ENCODE assay signal across 8 mouse cellular contexts in genomic region chr4:130074761-130075515, GRCm38 (mm10). TPM values are rescaled to one million over a fixed set of nuclear protein-coding genes. Genes with fewer than 3 reads are reported as not detected.
A peak's percentile ranks its signal among the peaks of the same experiment; 100 is the strongest.
DNase-seq lines count a peak whose midpoint lies in the region; ATAC-seq and TF ChIP-seq lines count a peak whose summit lies in the region.

No protein-coding gene starts in this region.

- ATAC-seq in hindbrain, embryonic 16.5 days, result peak; percentile 71
- no peak for ATAC-seq in hindbrain, embryonic 12.5 days (ENCODE audit: low FRiP score)
- ATAC-seq in kidney, embryonic 15.5 days (replicated peaks; ENCODE audit: low FRiP score), result peak; percentile 31; the same call in 1 of the 2 replicates
- no peak for ATAC-seq in erythroid progenitor cell, adult 5-6 weeks (replicated peaks; ENCODE audit: low FRiP score, poor library complexity, severe bottlenecking)

- no peak overlapping the region for H3K27ac ChIP-seq in hindbrain, embryonic 16.5 days (ENCODE audit: low read depth, low read length)
- H3K27ac ChIP-seq in hindbrain, embryonic 12.5 days, result no peak overlapping the region
- no peak overlapping the region for H3K27ac ChIP-seq in kidney, embryonic 15.5 days

- WGBS in hindbrain, embryonic 16.5 days, result 57% methylated on average over 17 of the region's 17 CpGs
- WGBS in hindbrain, embryonic 12.5 days, result 67% methylated on average over 17 of the region's 17 CpGs
- WGBS in kidney, embryonic 15.5 days, result 58% methylated on average over 17 of the region's 17 CpGs

- no peak overlapping the region for H3K4me3 ChIP-seq in hindbrain, embryonic 16.5 days (ENCODE audit: low read length)
- H3K4me3 ChIP-seq in hindbrain, embryonic 12.5 days, result no peak overlapping the region
- H3K4me3 ChIP-seq in kidney, embryonic 15.5 days (replicated peaks), result no peak overlapping the region

- no peak overlapping the region for H3K4me2 ChIP-seq in hindbrain, embryonic 16.5 days (ENCODE audit: low read length)
- no peak overlapping the region for H3K4me2 ChIP-seq in hindbrain, embryonic 12.5 days (replicated peaks)
- no peak overlapping the region for H3K4me2 ChIP-seq in kidney, embryonic 15.5 days

- no peak for TF ChIP-seq POLR2A in brain, embryonic 14.5 days (IDR thresholded peaks at IDR 0.05; ENCODE audit: borderline replicate concordance, extremely low read depth, insufficient read depth, insufficient read length, poor library complexity, severe bottlenecking)

- TF ChIP-seq CTCF in brain, embryonic 14.5 days (IDR thresholded peaks at IDR 0.05; ENCODE audit: borderline replicate concordance, extremely low read depth, insufficient read depth, insufficient read length), result no peak

- no peaks in the 10 kb centered on the region for H3K9me3 ChIP-seq in hindbrain, embryonic 16.5 days (ENCODE audit: control insufficient read depth, low read length)
- no peaks in the 10 kb centered on the region for H3K9me3 ChIP-seq in hindbrain, embryonic 12.5 days (replicated peaks)
- H3K9me3 ChIP-seq in kidney, embryonic 15.5 days (replicated peaks), result no peaks in the 10 kb centered on the region

- DNase-seq in Muller cell, postnatal 12 days (ENCODE audit: inconsistent ontology term), result peak; percentile 93
- DNase-seq in brain, embryonic 14.5 days (ENCODE audit: low read depth), result peak; percentile 69
- no peak for DNase-seq in thymus, postnatal 36 days
- DNase-seq in right cerebral cortex, postnatal 4 days, result no peak

- peaks cover 15% of the 10 kb centered on the region for H3K4me1 ChIP-seq in hindbrain, embryonic 16.5 days (ENCODE audit: control insufficient read depth, insufficient read depth, low read depth, low read length)
- peaks cover 18% of the 10 kb centered on the region; the same call in 1 of the 2 replicates for H3K4me1 ChIP-seq in hindbrain, embryonic 12.5 days
- peaks cover 16% of the 10 kb centered on the region for H3K4me1 ChIP-seq in kidney, embryonic 15.5 days

- no peak overlapping the region for H3K9ac ChIP-seq in hindbrain, embryonic 16.5 days (ENCODE audit: low read depth, low read length)
- no peak overlapping the region for H3K9ac ChIP-seq in hindbrain, embryonic 12.5 days
- no peak overlapping the region for H3K9ac ChIP-seq in kidney, embryonic 15.5 days

- no peaks in the 10 kb centered on the region for H3K36me3 ChIP-seq in hindbrain, embryonic 16.5 days (ENCODE audit: control insufficient read depth, insufficient read depth, low read length)
- no peaks in the 10 kb centered on the region for H3K36me3 ChIP-seq in hindbrain, embryonic 12.5 days
- no peaks in the 10 kb centered on the region for H3K36me3 ChIP-seq in kidney, embryonic 15.5 days

- H3K27me3 ChIP-seq in hindbrain, embryonic 16.5 days (replicated peaks; ENCODE audit: control insufficient read depth, insufficient read depth, low read length), result no peaks in the 10 kb centered on the region; the same call in 1 of the 2 replicates
- H3K27me3 ChIP-seq in hindbrain, embryonic 12.5 days, result peaks cover 20% of the 10 kb centered on the region
- H3K27me3 ChIP-seq in kidney, embryonic 15.5 days, result peaks cover 26% of the 10 kb centered on the region

RNA-seq across cellular contexts. Expression of gene Col16a1, which starts 27.3 kb away (rescaled TPM):
- polyA plus RNA-seq in hindbrain, embryonic 16.5 days (2015; fragmentation: Nextera tagmentation; extraction: Ambion mirVana), result 11.8 and 16.2 TPM in 2 replicates
- 29.8 and 32.5 TPM in 2 replicates for polyA plus RNA-seq in hindbrain, embryonic 12.5 days (2016; fragmentation: Nextera tagmentation; extraction: Ambion mirVana)
- polyA plus RNA-seq in brain, embryonic 14.5 days (2012; rRNA removed), result 16.7 and 17.1 TPM in 2 replicates
- 42.7 and 57.4 TPM in 2 replicates for polyA plus RNA-seq in kidney, embryonic 15.5 days (2015; fragmentation: Nextera tagmentation; extraction: Ambion mirVana)
- total RNA-seq in erythroid progenitor cell, adult 5-6 weeks (2015; ENCODE audit: low replicate concordance), result 5.8 TPM in 1 of 2 replicates, not detected in the other
- total RNA-seq in erythroid progenitor cell, adult 5-6 weeks (2017; ENCODE audit: low replicate concordance), result not detected in 2 replicates

RNA-seq across cellular contexts. Expression of gene Pef1, which starts 27.4 kb away (rescaled TPM):
- polyA plus RNA-seq in hindbrain, embryonic 16.5 days (2015; fragmentation: Nextera tagmentation; extraction: Ambion mirVana), result 69.0 and 71.3 TPM in 2 replicates
- 59.7 and 61.0 TPM in 2 replicates for polyA plus RNA-seq in hindbrain, embryonic 12.5 days (2016; fragmentation: Nextera tagmentation; extraction: Ambion mirVana)
- polyA plus RNA-seq in brain, embryonic 14.5 days (2012; rRNA removed), result 59.7 and 71.4 TPM in 2 replicates
- 68.9 and 75.1 TPM in 2 replicates for polyA plus RNA-seq in kidney, embryonic 15.5 days (2015; fragmentation: Nextera tagmentation; extraction: Ambion mirVana)
- total RNA-seq in erythroid progenitor cell, adult 5-6 weeks (2015; ENCODE audit: low replicate concordance), result 44.7 and 45.3 TPM in 2 replicates
- 8.9 and 10.3 TPM in 2 replicates for total RNA-seq in erythroid progenitor cell, adult 5-6 weeks (2017; ENCODE audit: low replicate concordance)

Comparison
In these comparisons a context has a peak if more than half of its experiments do, and no peak if none do; other contexts are left out.
1. ATAC-seq: peak in hindbrain, embryonic 16.5 days (single experiment) and kidney, embryonic 15.5 days (single experiment); none in hindbrain, embryonic 12.5 days (single experiment) and erythroid progenitor cell, adult 5-6 weeks (single experiment).
2. DNase-seq: peak in Muller cell, postnatal 12 days (single experiment) and brain, embryonic 14.5 days (single experiment); none in thymus, postnatal 36 days (0 of 2) and right cerebral cortex, postnatal 4 days (single experiment).